Mouse (Mus musculus): ENCODE data around the gene Cacng4. TPM values are rescaled to one million over a fixed set of nuclear protein-coding genes. Genes with fewer than 3 reads are reported as not detected.
A peak's percentile ranks its signal among the peaks of the same experiment; 100 is the strongest.

The Cacng4 gene
- total RNA-seq (2021) = 4.3 and 6.9 TPM in 2 replicates
- long read RNA-seq, partial matches to known transcripts = 0 of 2 reads
- long read RNA-seq, other reads (novel, unspliced or antisense) = 1 of 2 reads

- DNase-seq = peak; percentile 32
These were observed at the start of gene Cacng4 for GRCm38 (mm10) chr11:107794547-107795269. Gene Cacng4, minus strand, starts transcription at chr11:107794557.

GRCm38 (mm10) chr11:107833351-107834040 lies 39.1 kb upstream of the Cacng4 start:
- DNase-seq = no peak

GRCm38 (mm10) chr11:107817196-107817595 lies 22.8 kb upstream of the Cacng4 start:
- peak; percentile 8 for DNase-seq

GRCm38 (mm10) chr11:107812941-107813648 lies 18.7 kb upstream of the Cacng4 start:
- peak; percentile 61 for DNase-seq

GRCm38 (mm10) chr11:107812429-107812828 lies 18.1 kb upstream of the Cacng4 start:
- no peak for DNase-seq

GRCm38 (mm10) chr11:107808508-107808907 lies 14.2 kb upstream of the Cacng4 start:
- DNase-seq = peak; percentile 12

GRCm38 (mm10) chr11:107806058-107806457 lies 11.7 kb upstream of the Cacng4 start:
- DNase-seq = no peak

- no peak for DNase-seq
These were observed 7.6 kb upstream of the Cacng4 start for GRCm38 (mm10) chr11:107801946-107802345.

- no peak for DNase-seq
These were observed 5.0 kb upstream of the Cacng4 start for GRCm38 (mm10) chr11:107799331-107799730.

- DNase-seq = no peak
These were observed 2.0 kb upstream of the Cacng4 start for GRCm38 (mm10) chr11:107796346-107796745.

- peak; percentile 36 for DNase-seq
These were observed 1.2 kb upstream of the Cacng4 start for GRCm38 (mm10) chr11:107795384-107796035.

- peak; percentile 39 for DNase-seq
These were observed 259 bp downstream of the Cacng4 start for GRCm38 (mm10) chr11:107794103-107794493.

GRCm38 (mm10) chr11:107793200-107794102 lies 906 bp downstream of the Cacng4 start:
- DNase-seq = peak; percentile 11

- DNase-seq = no peak
These were observed 2.2 kb downstream of the Cacng4 start for GRCm38 (mm10) chr11:107792136-107792535.

GRCm38 (mm10) chr11:107785761-107786160 lies 8.6 kb downstream of the Cacng4 start:
- no peak for DNase-seq

- DNase-seq = no peak
These were observed 9.1 kb downstream of the Cacng4 start for GRCm38 (mm10) chr11:107785288-107785687.

- no peak for DNase-seq
These were observed 10.2 kb downstream of the Cacng4 start for GRCm38 (mm10) chr11:107783861-107784754.

- DNase-seq = no peak
These were observed 11.8 kb downstream of the Cacng4 start for GRCm38 (mm10) chr11:107782591-107782990.

- no peak for DNase-seq
These were observed 15.5 kb downstream of the Cacng4 start for GRCm38 (mm10) chr11:107778859-107779258.

- no peak for DNase-seq
These were observed 16.9 kb downstream of the Cacng4 start for GRCm38 (mm10) chr11:107777487-107777886.

Data from adrenal gland, postnatal 25 days (tissue).